Mouse (Mus musculus): ENCODE measurements around the gene Plxna1.

DNA sequence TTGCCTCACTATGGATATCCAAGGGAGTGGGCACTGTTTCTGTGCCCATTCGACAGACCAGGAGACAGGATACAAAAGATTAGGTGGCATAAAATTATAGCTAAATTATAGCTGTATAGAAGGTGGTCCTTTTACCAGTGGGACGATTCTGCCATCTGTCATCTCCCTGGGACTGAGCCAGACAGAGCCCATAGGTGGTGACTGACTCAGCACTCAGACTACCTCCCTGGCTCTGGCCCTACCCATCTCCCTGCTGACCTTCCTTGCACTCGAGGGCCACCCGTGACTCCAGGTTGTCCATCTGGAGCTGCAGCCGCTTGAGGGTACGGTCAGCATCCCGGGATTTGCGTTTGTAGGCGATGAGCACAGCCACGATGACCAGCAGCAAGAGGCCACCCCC, 31.5 kb downstream of the Plxna1 start:
- TF ChIP-seq CTCF (conservative IDR thresholded peaks at IDR 0.05; ENCODE audit: insufficient read depth, insufficient read length, low read depth, low read length) (no peak), POLR2A (IDR thresholded peaks at IDR 0.05; ENCODE audit: low read depth, low read length) (no peak)

Data from kidney, adult 2 months (tissue).